Mouse (Mus musculus) small intestine, adult 2 months (tissue): ENCODE results near the gene Mtm1.

ENCODE experiments used
- CTCF ChIP-seq: fragments of 200-500 bp; IDR thresholded peaks from 2 replicates; pipeline ENCODE4 v1.5.1; 2012; ENCODE audit warnings: low read depth, mild to moderate bottlenecking, control low read depth, inconsistent platforms, low read length, moderate library complexity, mixed read lengths; ENCODE audit not compliant: insufficient replicate concordance, insufficient read length; ENCODE audit errors: extremely low read depth
- POLR2A ChIP-seq: fragments of 200-500 bp; IDR thresholded peaks from 2 replicates; pipeline ENCODE4 v1.6.1; 2012; ENCODE audit warnings: low read depth, mild to moderate bottlenecking, control low read depth, inconsistent platforms, low read length, moderate library complexity

GRCm38 (mm10) chrX:71311229-71311628 is 100.7 kb downstream of the Mtm1 start:
- TF ChIP-seq CTCF: peak; percentile 57; the same call in 1 of the 2 replicates
- TF ChIP-seq POLR2A: no peak
